Mouse (Mus musculus) cerebellum, adult 11-12 months (tissue): ENCODE data around the gene Asb16.
A peak's percentile ranks its signal among the peaks of the same experiment; 100 is the strongest.

Experiments
- DNase-seq: peaks from one replicate; pipeline ENCODE4 v3.0.0; 2022

The Asb16 gene

GRCm38 (mm10) chr11:102268520-102269244, at the start of gene Asb16:
Gene Asb16, plus strand, starts transcription at chr11:102268743.
- no peak for DNase-seq

DNA sequence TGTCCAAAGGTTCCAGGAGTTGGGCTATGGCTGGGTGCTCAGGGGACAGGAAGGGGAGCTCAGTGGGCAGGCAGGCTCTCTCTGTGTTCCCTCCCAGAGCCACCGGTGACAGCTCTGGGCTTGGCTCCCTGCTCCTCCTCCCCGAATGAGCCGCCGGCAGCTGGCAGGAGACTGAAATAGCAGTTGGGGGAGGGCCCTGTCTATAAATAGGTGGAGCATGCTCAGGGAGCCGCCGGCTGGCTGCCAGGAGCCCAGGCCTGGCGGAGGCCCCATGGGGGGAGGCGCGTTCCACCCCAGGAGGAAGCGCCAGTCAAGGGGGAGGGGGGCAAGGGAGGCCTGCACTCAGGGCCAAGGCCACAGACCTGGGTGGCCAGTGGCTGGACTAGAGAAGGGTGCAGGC, 49.8 kb upstream of the Asb16 start:
- peak; percentile 95 for DNase-seq

DNA sequence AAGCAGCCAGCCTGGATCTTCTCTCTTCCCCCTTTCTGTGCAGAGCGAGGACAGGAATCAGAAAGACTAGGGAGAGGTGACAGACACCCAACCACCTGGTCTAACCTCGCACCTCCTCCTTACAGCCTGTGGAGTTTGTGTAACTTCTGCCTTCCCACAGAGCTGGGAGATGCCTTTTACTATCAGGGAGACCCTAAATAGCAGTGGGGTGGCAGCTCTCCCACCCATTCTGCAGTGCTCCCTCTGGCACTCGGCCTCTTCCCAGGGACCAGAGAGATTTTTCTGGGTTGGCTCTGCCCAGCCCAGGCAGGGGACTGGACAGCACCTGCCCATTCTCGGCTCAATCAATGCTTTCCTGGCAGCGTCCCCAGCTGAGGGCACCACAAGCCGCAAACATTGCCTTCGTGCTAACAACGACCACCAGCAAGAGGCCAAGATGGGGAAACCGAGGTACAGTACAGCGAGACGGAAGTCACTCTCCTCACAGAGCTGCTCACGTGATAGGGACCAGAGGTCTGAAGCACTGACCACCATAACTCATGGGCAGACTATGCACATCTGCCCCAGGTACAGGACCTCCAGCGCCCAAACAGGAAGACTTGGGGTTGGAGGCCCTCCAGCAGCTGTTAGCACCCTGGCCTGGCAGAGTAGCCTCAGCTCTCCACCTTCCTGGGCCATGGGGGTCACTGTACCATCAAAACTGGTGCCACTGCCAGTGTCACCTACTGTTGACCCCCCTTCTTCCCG, 49.1 kb upstream of the Asb16 start:
- DNase-seq = peak; percentile 76

- DNase-seq = peak; percentile 77
Measured at GRCm38 (mm10) chr11:102219994-102220346, 48.6 kb upstream of the Asb16 start.

GRCm38 (mm10) chr11:102220451-102220850, 48.1 kb upstream of the Asb16 start:
- peak; percentile 57 for DNase-seq

- DNase-seq = peak; percentile 42
Measured at GRCm38 (mm10) chr11:102221243-102221953, 47.1 kb upstream of the Asb16 start.

- DNase-seq = peak; percentile 76
Measured at GRCm38 (mm10) chr11:102221954-102222351, 46.6 kb upstream of the Asb16 start.

- peak; percentile 51 for DNase-seq
Measured at GRCm38 (mm10) chr11:102223166-102223565, 45.4 kb upstream of the Asb16 start.

DNA sequence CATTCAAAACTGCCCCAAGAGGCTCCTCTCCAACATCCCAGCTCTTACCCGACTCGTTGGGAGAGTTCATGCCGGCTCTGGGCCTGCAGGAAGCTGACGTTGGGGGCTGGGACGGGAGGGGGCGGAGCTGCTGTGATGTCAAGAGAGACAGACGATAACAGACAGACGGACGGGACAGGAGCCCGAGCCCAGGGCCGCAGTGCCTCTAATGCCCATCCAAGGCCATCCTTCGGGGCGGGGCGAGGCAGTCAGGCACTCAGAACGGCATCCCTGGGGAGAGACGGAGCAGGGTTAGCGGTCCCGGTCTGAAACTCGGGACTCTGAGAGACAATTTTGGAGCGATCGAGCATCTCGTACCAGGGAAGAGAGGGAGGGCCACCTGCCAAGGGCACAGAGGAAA, 43.9 kb upstream of the Asb16 start:
- DNase-seq = peak; percentile 66

- no peak for DNase-seq
Measured at GRCm38 (mm10) chr11:102225221-102225620, 43.3 kb upstream of the Asb16 start.

DNA sequence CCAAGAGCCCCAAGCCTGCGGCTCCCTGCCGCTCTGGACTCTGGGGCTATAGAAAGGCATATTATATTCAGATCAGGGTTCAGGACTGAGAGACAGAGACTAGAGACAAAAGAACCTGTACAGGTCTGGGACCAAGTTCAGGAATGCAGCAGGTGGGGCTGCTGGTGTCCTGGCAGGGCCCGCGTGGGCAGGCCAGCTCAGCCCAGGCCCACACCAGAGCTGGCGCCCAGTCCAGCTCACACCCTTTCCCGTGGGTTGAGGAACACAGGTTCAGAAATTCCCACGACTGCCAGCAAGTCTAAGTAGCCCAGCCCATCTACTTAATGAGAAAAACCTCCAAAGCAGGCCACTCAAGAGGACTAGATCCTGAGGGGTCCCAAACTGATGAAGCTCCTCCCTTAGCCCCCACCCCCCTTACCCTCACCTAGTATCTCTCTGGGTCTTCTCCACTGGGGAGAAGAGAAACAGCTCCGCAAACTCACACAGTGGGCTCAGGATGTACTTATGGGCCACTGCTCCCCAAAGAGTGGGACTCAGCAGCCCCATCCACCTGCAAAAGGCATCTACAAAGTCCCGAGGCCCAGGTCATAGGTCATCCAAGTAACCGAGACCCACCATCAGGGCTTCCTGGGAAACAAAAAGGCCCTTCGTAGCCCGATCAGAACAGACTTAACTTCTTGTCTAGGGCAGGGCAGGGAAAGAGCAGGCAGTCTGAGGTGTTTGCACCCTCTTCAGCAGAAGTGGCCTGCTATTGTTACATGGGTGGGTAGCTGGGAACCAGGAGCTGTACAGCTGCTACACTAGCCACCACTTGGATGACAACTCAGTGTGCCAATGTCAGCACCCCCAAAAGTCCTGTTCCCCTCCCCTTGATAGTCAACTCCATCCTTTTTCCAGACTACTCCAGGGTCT, 42.2 kb upstream of the Asb16 start:
- peak; percentile 66 for DNase-seq

DNA sequence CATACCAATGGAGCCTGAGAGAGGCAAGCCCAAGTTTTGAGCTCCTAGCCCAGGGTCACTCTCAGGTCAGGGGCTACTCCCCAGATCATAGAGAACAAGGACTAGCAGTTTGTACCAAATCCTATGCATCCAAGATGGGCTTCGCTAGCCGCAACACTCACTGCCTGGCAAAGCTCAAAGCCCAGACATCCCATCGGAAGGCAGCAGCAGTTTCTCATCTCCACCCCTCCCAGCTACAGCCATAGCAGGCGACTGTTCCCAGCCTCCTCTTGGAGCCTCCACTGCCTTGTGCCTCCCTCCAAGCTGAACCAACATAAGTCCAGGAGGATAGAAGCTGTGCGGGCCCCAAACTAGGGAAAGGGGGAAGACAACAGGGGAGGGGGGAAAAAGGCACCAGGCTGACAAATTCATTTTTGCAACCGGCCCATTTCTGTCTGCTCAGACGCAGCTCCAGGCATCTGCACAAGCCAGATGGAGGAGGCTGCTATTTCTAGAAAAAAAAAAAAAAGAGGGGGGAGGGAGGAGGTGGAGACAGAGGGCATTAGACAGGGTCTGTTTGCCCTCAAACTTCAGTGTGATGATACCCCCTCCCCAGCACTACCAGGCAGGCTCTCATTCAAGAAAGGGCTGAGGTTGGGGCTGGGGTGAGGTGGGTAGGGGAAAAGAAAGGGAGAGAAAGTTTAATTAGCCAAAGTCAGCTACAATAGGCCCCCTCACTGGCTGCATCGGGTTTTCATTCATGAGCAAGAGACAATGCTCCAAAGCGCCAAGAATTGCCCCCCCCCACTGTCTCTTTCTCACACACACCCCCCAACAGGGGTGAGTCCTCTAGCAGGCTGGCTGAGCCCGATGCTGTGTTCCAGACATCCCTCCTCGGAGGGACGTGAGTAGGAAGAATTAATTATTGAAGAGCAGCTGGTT, 41.0 kb upstream of the Asb16 start:
- DNase-seq = peak; percentile 43

DNA sequence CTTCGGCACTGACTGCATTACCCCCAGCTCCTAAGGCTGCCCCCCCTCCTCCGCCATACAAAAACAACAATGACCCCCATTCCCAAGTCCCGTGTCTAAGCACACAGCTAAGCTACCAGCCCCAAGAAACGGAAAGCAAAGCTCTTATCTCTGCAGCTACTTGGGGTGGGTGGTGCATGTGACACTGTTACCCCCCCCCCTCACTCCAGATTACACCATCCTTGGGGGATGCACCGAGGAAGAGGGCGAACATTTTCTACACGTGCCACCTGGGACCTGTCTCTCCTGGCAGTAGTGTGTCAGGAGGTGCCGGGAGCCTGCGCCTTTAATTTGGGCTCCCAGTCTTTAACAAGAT, 40.4 kb upstream of the Asb16 start:
- DNase-seq = no peak

- peak; percentile 37 for DNase-seq
Measured at GRCm38 (mm10) chr11:102228646-102229268, 39.8 kb upstream of the Asb16 start.

- DNase-seq = peak; percentile 70
Measured at GRCm38 (mm10) chr11:102229331-102229953, 39.1 kb upstream of the Asb16 start.

DNA sequence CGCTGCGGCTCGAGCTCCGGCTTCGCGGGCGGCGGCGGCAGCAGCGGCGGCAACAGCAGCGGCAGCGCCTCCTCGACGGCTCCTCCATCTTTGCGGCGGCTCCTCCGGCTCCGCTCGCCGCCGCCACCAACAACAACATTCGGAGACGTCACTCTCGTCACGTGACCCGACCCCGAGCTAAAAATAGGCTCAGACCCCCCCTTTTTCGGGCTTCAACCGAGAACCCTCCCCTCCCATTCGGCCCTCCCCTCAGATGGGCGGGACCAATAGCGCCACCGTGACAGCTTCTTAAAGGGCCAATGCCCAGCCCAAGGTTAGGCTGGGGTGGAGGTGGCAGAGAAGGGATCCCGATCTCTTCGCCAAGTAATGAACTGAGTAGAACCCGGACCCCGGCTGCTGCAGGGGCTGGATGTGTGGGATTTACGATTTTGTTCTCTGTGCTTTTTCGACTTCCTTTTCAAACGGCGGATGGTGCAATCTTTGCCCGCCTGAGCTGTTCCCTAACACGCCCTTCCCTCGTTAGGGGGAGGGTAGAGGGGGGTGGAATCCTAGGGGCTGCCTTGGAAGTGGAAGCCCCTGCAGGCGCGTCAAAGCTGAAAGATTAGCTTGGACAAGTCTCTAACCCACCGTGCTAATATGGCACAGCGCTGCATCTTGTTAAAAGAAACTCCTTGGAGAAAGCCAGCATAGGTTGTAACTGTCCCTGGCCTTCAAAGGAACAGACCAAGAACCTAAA, 38.4 kb upstream of the Asb16 start, which contains the start of gene Hdac5:
Gene Hdac5 (minus strand): TSS at position 161 of the 736 bp plus-strand sequence.
- DNase-seq = peak; percentile 98

- DNase-seq = no peak
Measured at GRCm38 (mm10) chr11:102236022-102236421, 32.5 kb upstream of the Asb16 start.

- no peak for DNase-seq
Measured at GRCm38 (mm10) chr11:102240636-102241035, 27.9 kb upstream of the Asb16 start.

- DNase-seq = no peak
Measured at GRCm38 (mm10) chr11:102241246-102241645, 27.3 kb upstream of the Asb16 start.

DNA sequence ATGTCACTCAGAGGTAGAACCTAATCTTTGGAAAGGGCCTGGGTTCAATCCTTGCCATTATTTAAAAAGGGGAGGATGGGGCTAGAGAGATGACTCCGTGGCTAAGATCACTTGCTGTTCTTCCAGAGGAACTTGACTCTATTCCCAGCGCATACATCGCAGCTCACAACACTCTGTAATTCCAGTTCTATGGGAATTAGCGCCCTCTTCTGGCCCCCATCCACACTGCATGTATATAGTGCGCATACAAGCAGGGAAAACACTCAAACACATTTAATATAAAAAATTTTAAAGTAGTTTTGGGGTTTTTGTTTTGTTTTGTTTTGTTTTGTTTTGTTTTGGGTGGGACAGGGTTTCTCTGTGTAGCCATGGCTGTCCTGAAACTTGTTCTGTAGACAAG, 26.7 kb upstream of the Asb16 start:
- no peak for DNase-seq
